Mouse (Mus musculus) forebrain, embryonic 15.5 days (tissue): ENCODE results near the gene Thap2. TPM values are rescaled to one million over a fixed set of nuclear protein-coding genes. Genes with fewer than 3 reads are reported as not detected.
A peak's percentile ranks its signal among the peaks of the same experiment; 100 is the strongest.

Source experiments
- ATAC-seq: fragments of 200-750 bp; cut with Nextera tagmentation; replicated peaks from 2 replicates; pipeline ENCODE4 v1.8.0; 2017; ENCODE audit warnings: mild to moderate bottlenecking, moderate TSS enrichment, moderate library complexity
- H3K27ac ChIP-seq: fragments of 300-500 bp; sonication (generic); replicated peaks from 2 replicates; pipeline ENCODE4 v1.5.1; 2015; ENCODE audit warnings: mild to moderate bottlenecking, inconsistent platforms
- H3K27me3 ChIP-seq: fragments of 300-500 bp; sonication (generic); 2 replicates; pipeline ENCODE4 v1.6.1; 2015; ENCODE audit warnings: inconsistent platforms
- H3K36me3 ChIP-seq: fragments of 300-500 bp; sonication (generic); 2 replicates; pipeline ENCODE4 v1.6.1; 2015; ENCODE audit warnings: mild to moderate bottlenecking, inconsistent platforms
- H3K4me1 ChIP-seq: fragments of 300-500 bp; sonication (generic); 2 replicates; pipeline ENCODE4 v1.6.1; 2015; ENCODE audit warnings: inconsistent platforms
- H3K4me2 ChIP-seq: fragments of 300-500 bp; sonication (generic); replicated peaks from 2 replicates; pipeline ENCODE4 v1.6.1; 2015; ENCODE audit warnings: mild to moderate bottlenecking, inconsistent platforms
- H3K4me3 ChIP-seq: fragments of 300-500 bp; sonication (generic); 2 replicates; pipeline ENCODE4 v1.5.1; 2015; ENCODE audit warnings: mild to moderate bottlenecking, inconsistent platforms
- H3K9ac ChIP-seq: fragments of 300-500 bp; sonication (generic); replicated peaks from 2 replicates; pipeline ENCODE4 v1.6.1; 2015; ENCODE audit warnings: mild to moderate bottlenecking, inconsistent platforms
- H3K9me3 ChIP-seq: fragments of 300-500 bp; sonication (generic); 2 replicates; pipeline ENCODE4 v1.6.1; 2016; ENCODE audit warnings: inconsistent platforms
- WGBS: fragments of 180-500 bp; shearing (Covaris S2); methylation state at CpG from one replicate; pipeline ENCODE4 v1.1.7; 2015; ENCODE audit warnings: mixed read lengths; 5-methylcytosine and 5-hydroxymethylcytosine counted together
- polyA plus RNA-seq: library from polyadenylated mRNA; unstranded; fragments of >200 nt; fragmentation: Nextera tagmentation; extraction: Ambion mirVana; gene quantifications from 2 replicates; pipeline ENCODE4 v1.2.1, GENCODE M21; 2015

Thap2 gene
- polyA plus RNA-seq, 1 experiment from 2014 or later: 29.4 TPM

DNA sequence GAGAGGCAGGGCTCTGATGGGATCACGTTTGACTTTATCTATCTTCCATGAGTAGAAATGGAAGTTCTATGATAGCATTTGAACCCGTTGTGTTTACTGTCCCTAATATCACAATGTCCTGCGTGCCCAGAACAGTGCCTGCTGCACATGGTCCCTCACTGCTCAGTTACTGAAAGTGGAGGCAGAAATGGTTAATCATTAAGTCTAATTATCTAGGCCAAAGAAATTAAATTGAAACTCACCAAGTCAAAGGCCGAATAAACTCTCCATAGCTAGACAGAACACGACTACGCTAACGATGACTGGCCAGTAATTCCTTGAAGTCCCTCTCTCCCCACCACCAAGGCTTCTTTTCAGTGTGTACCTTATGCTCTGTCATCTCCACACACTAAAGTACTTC is 34.7 kb downstream of the Thap2 start:
- Histone ChIP-seq H3K4me1 (0 out of 2 replicates have a peak, but pooled peaks cover 1% of the 10 kb centered on the region), H3K27ac (0 out of 2 replicates have a peak overlapping the region, but pooled peaks have one; percentile 15), H3K4me3 (no peak overlapping the region), H3K9me3 (no peaks in the 10 kb centered on the region), H3K27me3 (no peaks in the 10 kb centered on the region), H3K4me2 (no peak overlapping the region), H3K36me3 (peaks cover 9% of the 10 kb centered on the region; the same call in 1 of the 2 replicates), H3K9ac (no peak overlapping the region)
- 0 out of 2 replicates have a peak, but pooled peaks have one; percentile 19 for ATAC-seq
- WGBS: 75% methylated on average over 7 of the region's 7 CpGs

DNA sequence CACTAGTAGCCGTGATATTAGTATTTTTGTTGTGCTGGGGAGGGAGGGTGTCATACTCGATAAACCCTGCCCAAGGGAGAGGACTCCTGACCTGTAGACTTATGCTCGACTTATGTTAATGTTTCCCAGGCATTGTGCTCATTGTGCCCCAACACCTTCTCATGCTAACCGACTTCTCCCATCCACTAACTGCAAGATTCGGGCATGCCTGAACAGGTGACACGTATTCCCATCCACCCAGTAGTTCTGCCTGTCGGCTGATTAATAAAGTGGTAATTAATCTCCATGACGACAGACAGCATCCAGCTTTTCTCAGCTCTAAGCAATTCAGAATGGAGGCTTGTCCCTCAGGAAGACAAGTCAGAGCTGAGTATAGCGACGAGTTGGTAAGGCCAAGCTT is 35.2 kb downstream of the Thap2 start:
- Histone ChIP-seq H3K27ac (0 out of 2 replicates have a peak overlapping the region, but pooled peaks have one; percentile 15), H3K36me3 (peaks cover 9% of the 10 kb centered on the region; the same call in 1 of the 2 replicates), H3K9me3 (no peaks in the 10 kb centered on the region), H3K27me3 (no peaks in the 10 kb centered on the region), H3K4me2 (no peak overlapping the region), H3K9ac (no peak overlapping the region), H3K4me3 (no peak overlapping the region), H3K4me1 (no peaks in the 10 kb centered on the region)
- WGBS: 58% methylated on average over 10 of the region's 10 CpGs
- peak; percentile 84 for ATAC-seq

DNA sequence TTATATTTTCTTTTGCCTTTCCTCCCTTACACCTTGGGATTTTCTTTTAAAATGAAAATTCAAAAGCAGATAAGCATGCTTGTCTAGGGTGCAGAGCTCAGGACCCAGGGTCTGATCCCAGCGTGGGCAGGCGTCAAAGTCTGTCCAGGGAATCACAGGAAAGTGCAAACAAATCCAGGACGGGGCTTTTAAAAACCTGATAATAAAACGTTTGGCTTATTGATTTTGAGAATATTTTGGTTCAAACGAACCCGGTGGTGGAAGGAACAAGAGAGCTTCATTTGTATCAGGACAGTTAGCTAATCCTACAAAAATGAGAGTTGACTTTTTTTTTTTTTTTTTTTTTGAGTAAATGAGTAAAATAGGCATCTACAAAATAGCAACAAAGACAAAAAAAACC is 36.1 kb downstream of the Thap2 start:
- no peaks in the 10 kb centered on the region for H3K4me1 ChIP-seq
- H3K27me3 ChIP-seq: no peaks in the 10 kb centered on the region
- H3K36me3 ChIP-seq: peaks cover 11% of the 10 kb centered on the region; the same call in 1 of the 2 replicates
- H3K9ac ChIP-seq: no peak overlapping the region
- H3K9me3 ChIP-seq: no peaks in the 10 kb centered on the region
- H3K4me3 ChIP-seq: no peak overlapping the region
- no peak for ATAC-seq
- no peak overlapping the region for H3K4me2 ChIP-seq
- 87% methylated on average over 6 of the region's 6 CpGs for WGBS
- H3K27ac ChIP-seq: no peak overlapping the region

DNA sequence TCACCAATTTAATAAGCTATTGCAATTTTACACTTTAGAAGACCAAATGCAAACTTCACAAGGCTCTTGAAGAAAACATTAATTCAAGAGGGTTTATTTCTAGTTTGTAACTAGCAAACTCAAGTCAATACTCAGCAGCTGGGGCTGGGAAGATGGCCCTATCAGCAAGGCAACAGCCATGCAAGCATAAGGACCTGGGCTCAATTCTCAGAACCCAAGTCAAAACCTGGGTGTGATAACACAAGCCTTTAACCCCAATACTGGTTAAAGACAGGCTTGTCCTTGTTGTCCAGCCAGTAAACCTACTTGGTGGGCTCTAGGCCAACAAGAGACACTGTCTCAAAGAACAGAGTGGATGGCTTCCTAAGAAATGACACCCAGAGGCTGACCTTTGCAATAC is 37.8 kb downstream of the Thap2 start:
- no peaks in the 10 kb centered on the region for H3K27me3 ChIP-seq
- no peak for ATAC-seq
- H3K36me3 ChIP-seq: peaks cover 23% of the 10 kb centered on the region
- H3K4me1 ChIP-seq: no peaks in the 10 kb centered on the region
- no peak overlapping the region for H3K27ac ChIP-seq
- no peak overlapping the region for H3K4me3 ChIP-seq
- no peak overlapping the region for H3K4me2 ChIP-seq
- no peaks in the 10 kb centered on the region for H3K9me3 ChIP-seq
- H3K9ac ChIP-seq: no peak overlapping the region

DNA sequence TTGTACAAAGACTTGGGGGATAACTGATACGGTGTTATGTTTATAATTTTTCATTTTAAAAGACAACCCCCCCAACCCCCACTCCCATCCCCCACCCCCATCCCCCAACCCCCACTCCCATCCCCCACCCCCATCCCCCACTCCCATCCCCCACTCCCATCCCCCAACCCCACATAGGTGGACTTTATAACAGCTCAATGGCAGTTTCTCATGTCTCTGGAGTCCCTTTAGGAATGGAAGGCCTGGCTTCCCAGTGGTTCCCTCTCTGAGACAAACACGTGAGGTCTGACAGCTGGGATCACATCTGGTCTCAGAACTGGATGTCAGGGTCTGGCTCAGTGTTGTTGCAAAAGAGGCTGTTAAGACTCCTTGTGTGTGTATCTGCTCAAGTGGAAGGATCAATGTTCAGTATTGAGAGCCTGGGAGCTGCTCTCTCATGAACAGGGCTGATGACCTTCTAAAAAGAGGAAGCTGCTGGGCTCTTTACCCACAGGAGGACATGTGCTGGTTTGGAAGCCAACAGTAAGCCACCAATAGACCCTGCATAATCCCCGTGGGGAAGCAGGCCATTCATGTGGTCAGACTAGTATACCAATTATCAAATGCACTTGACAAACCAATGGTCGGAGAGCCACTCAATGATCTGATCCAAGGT is 41.3 kb downstream of the Thap2 start:
- no peaks in the 10 kb centered on the region for H3K4me1 ChIP-seq
- no peaks in the 10 kb centered on the region for H3K27me3 ChIP-seq
- H3K4me2 ChIP-seq: no peak overlapping the region
- no peaks in the 10 kb centered on the region for H3K9me3 ChIP-seq
- peaks cover 39% of the 10 kb centered on the region for H3K36me3 ChIP-seq
- H3K4me3 ChIP-seq: no peak overlapping the region
- ATAC-seq: no peak
- no peak overlapping the region for H3K9ac ChIP-seq
- WGBS: 84% methylated on average over 4 of the region's 4 CpGs
- H3K27ac ChIP-seq: no peak overlapping the region

DNA sequence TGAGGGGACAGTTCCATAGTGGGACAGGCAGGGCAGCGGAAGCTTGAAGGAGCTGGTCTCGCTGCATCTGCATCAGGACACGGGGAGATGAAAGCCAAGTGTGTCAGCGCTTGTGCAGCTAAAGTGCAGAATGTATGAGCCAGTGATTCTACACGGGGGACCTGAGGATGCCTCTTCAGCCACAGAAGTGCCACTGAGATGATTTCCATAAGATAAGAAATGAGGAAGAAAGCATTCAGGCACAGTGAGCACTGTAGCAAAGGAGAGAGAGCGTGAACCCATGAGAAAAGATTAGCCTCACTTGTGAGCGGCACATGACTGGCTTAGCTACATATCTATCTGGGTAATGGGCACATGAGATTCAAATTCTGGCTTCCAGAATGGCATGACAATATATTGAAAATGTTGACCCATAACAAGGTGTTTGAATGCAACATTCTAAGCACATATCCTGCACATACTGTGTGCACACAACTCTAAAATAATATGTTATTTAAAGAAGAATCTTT is 44.4 kb downstream of the Thap2 start:
- H3K9ac ChIP-seq: no peak overlapping the region
- no peaks in the 10 kb centered on the region for H3K27me3 ChIP-seq
- 95% methylated on average over 7 of the region's 7 CpGs for WGBS
- peaks cover 30% of the 10 kb centered on the region for H3K36me3 ChIP-seq
- H3K4me1 ChIP-seq: no peaks in the 10 kb centered on the region
- H3K27ac ChIP-seq: no peak overlapping the region
- no peak for ATAC-seq
- no peaks in the 10 kb centered on the region for H3K9me3 ChIP-seq
- H3K4me3 ChIP-seq: no peak overlapping the region
- no peak overlapping the region for H3K4me2 ChIP-seq

DNA sequence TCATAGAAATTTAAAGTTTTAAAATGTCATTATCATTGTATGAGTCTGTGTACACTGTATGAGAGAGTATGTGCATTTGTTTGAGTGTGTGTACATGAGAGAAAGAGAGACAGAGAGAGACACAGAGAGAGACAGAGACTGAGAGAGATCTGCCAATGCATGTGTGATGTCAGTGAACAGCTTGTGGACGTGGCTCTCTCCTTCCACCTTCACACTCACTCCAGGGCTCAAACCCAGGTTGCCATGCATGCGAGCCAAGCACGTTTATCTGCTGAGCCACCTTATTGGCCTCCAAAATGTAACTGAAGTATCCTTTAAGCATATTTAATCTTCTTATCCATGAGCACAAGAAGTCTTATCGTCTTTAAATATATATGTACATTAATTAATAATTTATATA is 47.3 kb downstream of the Thap2 start:
- no peak overlapping the region for H3K4me2 ChIP-seq
- no peaks in the 10 kb centered on the region for H3K9me3 ChIP-seq
- H3K4me3 ChIP-seq: no peak overlapping the region
- 83% methylated on average over 4 of the region's 4 CpGs for WGBS
- ATAC-seq: no peak
- no peaks in the 10 kb centered on the region for H3K27me3 ChIP-seq
- no peak overlapping the region for H3K27ac ChIP-seq
- H3K9ac ChIP-seq: no peak overlapping the region
- H3K36me3 ChIP-seq: peaks cover 19% of the 10 kb centered on the region
- no peaks in the 10 kb centered on the region for H3K4me1 ChIP-seq

DNA sequence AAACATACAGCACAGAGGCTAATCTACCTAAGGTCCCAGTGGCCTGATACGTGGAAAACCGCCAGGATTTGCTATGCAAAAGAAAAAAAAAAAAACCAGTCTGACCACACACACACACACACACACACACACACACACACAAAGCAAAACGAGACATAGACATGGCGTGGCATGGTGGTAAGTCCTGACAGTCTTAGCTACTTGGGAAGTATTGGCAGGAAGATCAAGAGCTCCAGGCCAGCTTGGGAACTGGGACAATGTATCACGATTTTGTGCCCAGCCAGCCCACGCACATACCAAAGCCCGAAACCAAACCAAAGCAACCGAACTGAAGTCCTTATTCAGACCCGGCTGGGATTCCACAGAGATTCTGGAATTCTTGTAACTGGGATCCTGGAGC is 50.7 kb downstream of the Thap2 start:
- Histone ChIP-seq H3K27me3 (no peaks in the 10 kb centered on the region), H3K4me3 (no peak overlapping the region), H3K9me3 (no peaks in the 10 kb centered on the region), H3K27ac (no peak overlapping the region), H3K36me3 (no peaks in the 10 kb centered on the region), H3K4me2 (no peak overlapping the region), H3K4me1 (no peaks in the 10 kb centered on the region), H3K9ac (no peak overlapping the region)
- WGBS: 81% methylated on average over 9 of the region's 9 CpGs
- no peak for ATAC-seq

DNA sequence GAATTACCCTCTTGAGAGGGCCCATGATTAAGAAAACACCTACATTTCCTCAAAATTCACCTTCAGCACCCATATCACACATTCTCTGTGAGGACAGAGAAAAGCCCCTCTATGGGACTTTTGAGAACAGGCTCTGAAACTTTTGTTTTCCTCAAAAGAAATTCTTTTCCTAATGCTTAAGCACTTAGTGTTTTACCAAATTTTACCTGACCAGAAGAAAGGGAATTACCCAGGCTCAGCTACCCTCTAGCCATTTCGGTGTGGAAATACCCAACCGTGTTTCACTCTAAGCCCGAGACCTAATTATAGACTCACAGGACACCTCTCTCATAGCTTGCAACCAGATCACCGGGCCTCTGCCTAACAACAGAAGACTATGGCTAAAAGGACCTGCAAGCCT is 51.2 kb downstream of the Thap2 start:
- H3K27ac ChIP-seq: no peak overlapping the region
- no peaks in the 10 kb centered on the region for H3K27me3 ChIP-seq
- no peak for ATAC-seq
- 84% methylated on average over 4 of the region's 4 CpGs for WGBS
- no peak overlapping the region for H3K9ac ChIP-seq
- no peaks in the 10 kb centered on the region for H3K4me1 ChIP-seq
- no peaks in the 10 kb centered on the region for H3K9me3 ChIP-seq
- H3K4me3 ChIP-seq: no peak overlapping the region
- H3K4me2 ChIP-seq: no peak overlapping the region
- no peaks in the 10 kb centered on the region for H3K36me3 ChIP-seq

DNA sequence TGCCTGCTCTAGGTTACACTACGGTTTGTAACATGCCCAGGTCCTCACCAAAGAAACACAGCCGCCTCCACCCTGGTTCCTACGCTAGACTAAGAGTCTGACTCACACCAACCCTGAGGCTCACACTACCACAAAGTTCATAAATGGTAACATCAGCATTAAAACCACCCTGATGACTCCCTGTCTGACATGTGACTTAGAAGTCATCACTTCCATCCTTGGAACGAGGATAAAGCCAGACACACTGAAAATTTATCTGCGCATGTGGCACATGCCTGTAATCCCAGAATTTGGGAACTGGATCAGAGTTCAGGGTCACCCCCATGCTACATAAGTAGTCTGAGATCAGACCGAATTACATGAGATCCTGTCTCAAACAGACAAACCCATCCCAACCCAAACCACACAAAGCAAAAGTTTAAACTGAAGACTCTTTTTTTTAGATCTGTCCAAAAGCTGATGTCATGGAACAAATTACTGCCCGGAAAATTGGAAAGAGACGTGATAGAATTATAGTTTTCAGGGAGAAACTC is 51.8 kb downstream of the Thap2 start:
- Histone ChIP-seq H3K4me1 (no peaks in the 10 kb centered on the region), H3K9ac (no peak overlapping the region), H3K36me3 (no peaks in the 10 kb centered on the region), H3K4me2 (no peak overlapping the region), H3K27me3 (no peaks in the 10 kb centered on the region), H3K9me3 (no peaks in the 10 kb centered on the region), H3K4me3 (no peak overlapping the region), H3K27ac (no peak overlapping the region)
- no peak for ATAC-seq
- WGBS: 88% methylated on average over 8 of the region's 8 CpGs

DNA sequence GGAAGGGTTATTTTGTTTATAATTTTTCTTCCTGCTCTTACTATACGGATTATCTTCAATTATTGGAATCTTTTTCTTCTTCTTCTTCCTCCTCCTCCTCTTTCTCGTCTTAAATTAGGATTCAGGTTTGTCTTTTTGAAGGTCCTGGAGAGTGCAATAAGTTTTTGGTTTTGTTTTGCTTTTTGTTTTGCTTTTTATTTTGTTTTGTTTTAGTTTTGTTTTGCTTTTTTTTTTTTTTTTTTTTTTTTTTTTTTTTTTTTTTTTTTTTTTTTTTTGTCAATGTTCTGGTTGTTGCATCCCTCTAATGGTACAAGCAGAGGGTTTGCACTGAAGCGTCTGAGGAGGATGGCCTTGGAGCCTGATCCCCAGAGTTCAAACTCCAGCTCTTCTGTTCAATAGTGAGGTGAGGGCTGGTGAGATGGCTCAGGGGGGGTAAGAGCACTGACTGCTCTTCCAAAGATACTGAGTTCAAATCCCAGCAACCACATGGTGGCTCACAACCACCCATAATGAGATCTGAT is 55.2 kb downstream of the Thap2 start:
- H3K27me3 ChIP-seq: no peaks in the 10 kb centered on the region
- H3K4me2 ChIP-seq: no peak overlapping the region
- H3K27ac ChIP-seq: no peak overlapping the region
- H3K4me3 ChIP-seq: no peak overlapping the region
- ATAC-seq: no peak
- no peak overlapping the region for H3K9ac ChIP-seq
- no peaks in the 10 kb centered on the region for H3K9me3 ChIP-seq
- WGBS: 88% methylated on average over 3 of the region's 3 CpGs
- H3K4me1 ChIP-seq: no peaks in the 10 kb centered on the region
- H3K36me3 ChIP-seq: no peaks in the 10 kb centered on the region

DNA sequence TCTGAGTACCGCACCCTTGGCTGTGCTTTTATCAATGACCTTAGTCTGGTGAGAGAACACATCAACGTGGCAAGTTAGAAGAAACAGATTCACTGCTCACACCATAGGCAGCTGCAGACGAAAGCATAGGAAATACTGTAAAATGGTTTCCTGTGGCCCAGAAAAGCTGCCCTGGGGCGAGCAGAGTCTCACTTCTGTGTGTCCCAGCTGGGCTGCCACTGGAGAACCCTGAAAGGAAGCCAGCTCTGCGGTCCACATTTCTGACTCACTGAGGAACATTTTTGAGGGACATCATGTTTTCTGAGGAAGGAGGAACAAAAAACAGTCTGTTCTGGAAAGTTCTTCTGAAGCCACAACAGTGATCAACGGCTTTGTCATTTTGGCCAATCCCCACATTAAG is 55.7 kb downstream of the Thap2 start:
- Histone ChIP-seq H3K4me1 (no peaks in the 10 kb centered on the region), H3K9ac (no peak overlapping the region), H3K36me3 (no peaks in the 10 kb centered on the region), H3K27ac (no peak overlapping the region), H3K27me3 (no peaks in the 10 kb centered on the region), H3K4me3 (no peak overlapping the region), H3K4me2 (no peak overlapping the region), H3K9me3 (no peaks in the 10 kb centered on the region)
- WGBS: 85% methylated on average over 6 of the region's 6 CpGs
- no peak for ATAC-seq
